Mouse (Mus musculus): Measurements from ENCODE around the gene Nckap5. TPM values are rescaled to one million over a fixed set of nuclear protein-coding genes. Genes with fewer than 3 reads are reported as not detected.

Gene Nckap5
- polyA plus RNA-seq, 1 experiment from 2014 or later: 10.9 TPM

DNA sequence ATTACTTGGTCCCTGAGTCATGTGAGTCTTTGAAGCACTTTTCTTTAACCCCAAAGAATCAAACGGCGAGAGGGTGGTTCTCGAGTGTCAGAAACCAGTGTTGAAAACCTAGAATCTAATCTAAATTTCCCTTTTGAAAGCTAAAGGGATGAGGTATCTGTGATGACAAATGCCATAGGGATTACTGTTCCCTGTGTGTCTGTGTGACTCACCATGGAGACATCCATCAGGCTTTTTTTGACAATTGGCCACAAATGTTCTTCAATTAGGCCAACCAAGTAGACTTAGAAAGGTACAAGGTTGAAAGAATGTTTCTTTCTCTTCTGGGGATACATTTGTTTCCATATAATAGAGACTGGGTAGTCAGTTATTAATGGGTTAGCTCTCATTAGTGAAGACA lies 879.6 kb downstream of the Nckap5 start:
- no peak overlapping the region for H3K9ac ChIP-seq (ENCODE audit: low read depth, low read length)
- 84% methylated on average over 3 of the region's 3 CpGs for WGBS
- no peak overlapping the region for H3K4me3 ChIP-seq (ENCODE audit: low read depth, low read length)
- no peaks in the 10 kb centered on the region for H3K36me3 ChIP-seq (ENCODE audit: control insufficient read depth, insufficient read depth, low read length)
- no peaks in the 10 kb centered on the region for H3K9me3 ChIP-seq (replicated peaks; ENCODE audit: control insufficient read depth, low read length, poor library complexity, severe bottlenecking)
- no peak overlapping the region for H3K4me2 ChIP-seq (ENCODE audit: low read length)
- no peak overlapping the region for H3K27ac ChIP-seq (ENCODE audit: low read length)
- no peak for ATAC-seq
- H3K4me1 ChIP-seq (ENCODE audit: control insufficient read depth, insufficient read depth, low read length): no peaks in the 10 kb centered on the region
- no peaks in the 10 kb centered on the region for H3K27me3 ChIP-seq (ENCODE audit: control insufficient read depth, insufficient read depth, low read depth, low read length)

DNA sequence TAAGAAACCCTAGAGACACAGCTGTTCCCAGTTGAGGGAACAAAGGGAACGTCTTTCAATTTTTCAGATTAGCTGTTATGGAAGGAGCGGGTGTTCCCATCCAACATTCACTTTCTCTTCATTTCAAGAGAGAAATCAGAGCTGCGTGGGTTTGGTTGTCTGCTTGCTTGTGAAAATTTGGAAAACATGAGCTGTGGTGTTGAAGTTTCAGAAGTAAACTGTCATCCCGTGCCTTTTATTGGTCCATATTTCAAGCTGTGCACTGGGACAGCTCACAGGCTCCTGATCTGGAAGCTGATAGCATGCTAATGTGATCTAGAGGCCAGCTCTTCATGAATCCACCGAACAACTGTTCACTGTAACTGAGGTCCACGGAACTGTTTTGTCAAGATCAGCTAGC lies 881.5 kb downstream of the Nckap5 start:
- Histone ChIP-seq H3K4me3 (ENCODE audit: low read depth, low read length) (no peak overlapping the region), H3K9ac (ENCODE audit: low read depth, low read length) (no peak overlapping the region), H3K4me2 (ENCODE audit: low read length) (no peak overlapping the region), H3K9me3 (replicated peaks; ENCODE audit: control insufficient read depth, low read length, poor library complexity, severe bottlenecking) (no peaks in the 10 kb centered on the region), H3K27me3 (ENCODE audit: control insufficient read depth, insufficient read depth, low read depth, low read length) (no peaks in the 10 kb centered on the region), H3K36me3 (ENCODE audit: control insufficient read depth, insufficient read depth, low read length) (no peaks in the 10 kb centered on the region), H3K27ac (ENCODE audit: low read length) (no peak overlapping the region), H3K4me1 (ENCODE audit: control insufficient read depth, insufficient read depth, low read length) (no peaks in the 10 kb centered on the region)
- WGBS: 57% methylated on average over 6 of the region's 6 CpGs
- no peak for ATAC-seq

- no peak overlapping the region for H3K4me2 ChIP-seq (ENCODE audit: low read length)
- H3K36me3 ChIP-seq (ENCODE audit: control insufficient read depth, insufficient read depth, low read length): no peaks in the 10 kb centered on the region
- H3K4me3 ChIP-seq (ENCODE audit: low read depth, low read length): no peak overlapping the region
- no peaks in the 10 kb centered on the region for H3K27me3 ChIP-seq (ENCODE audit: control insufficient read depth, insufficient read depth, low read depth, low read length)
- no peaks in the 10 kb centered on the region for H3K4me1 ChIP-seq (ENCODE audit: control insufficient read depth, insufficient read depth, low read length)
- no peaks in the 10 kb centered on the region for H3K9me3 ChIP-seq (replicated peaks; ENCODE audit: control insufficient read depth, low read length, poor library complexity, severe bottlenecking)
- no peak for ATAC-seq
- no peak overlapping the region for H3K27ac ChIP-seq (ENCODE audit: low read length)
- no peak overlapping the region for H3K9ac ChIP-seq (ENCODE audit: low read depth, low read length)
- 79% methylated on average over 9 of the region's 9 CpGs for WGBS
Observed at GRCm38 (mm10) chr1:125945136-125945535, 885.5 kb downstream of the Nckap5 start.

- no peak for ATAC-seq
- Histone ChIP-seq H3K9me3 (replicated peaks; ENCODE audit: control insufficient read depth, low read length, poor library complexity, severe bottlenecking) (no peaks in the 10 kb centered on the region), H3K27me3 (ENCODE audit: control insufficient read depth, insufficient read depth, low read depth, low read length) (no peaks in the 10 kb centered on the region), H3K27ac (ENCODE audit: low read length) (no peak overlapping the region), H3K4me3 (ENCODE audit: low read depth, low read length) (no peak overlapping the region), H3K36me3 (ENCODE audit: control insufficient read depth, insufficient read depth, low read length) (no peaks in the 10 kb centered on the region), H3K4me2 (ENCODE audit: low read length) (no peak overlapping the region), H3K4me1 (ENCODE audit: control insufficient read depth, insufficient read depth, low read length) (no peaks in the 10 kb centered on the region), H3K9ac (ENCODE audit: low read depth, low read length) (no peak overlapping the region)
- WGBS: 92% methylated on average over 1 of the region's 1 CpGs
Observed at GRCm38 (mm10) chr1:125943305-125943704, 887.3 kb downstream of the Nckap5 start.

- no peak overlapping the region for H3K4me2 ChIP-seq (ENCODE audit: low read length)
- no peaks in the 10 kb centered on the region for H3K9me3 ChIP-seq (replicated peaks; ENCODE audit: control insufficient read depth, low read length, poor library complexity, severe bottlenecking)
- no peak overlapping the region for H3K27ac ChIP-seq (ENCODE audit: low read length)
- no peaks in the 10 kb centered on the region for H3K27me3 ChIP-seq (ENCODE audit: control insufficient read depth, insufficient read depth, low read depth, low read length)
- H3K4me1 ChIP-seq (ENCODE audit: control insufficient read depth, insufficient read depth, low read length): no peaks in the 10 kb centered on the region
- ATAC-seq: no peak
- WGBS: 95% methylated on average over 10 of the region's 10 CpGs
- H3K36me3 ChIP-seq (ENCODE audit: control insufficient read depth, insufficient read depth, low read length): no peaks in the 10 kb centered on the region
- no peak overlapping the region for H3K4me3 ChIP-seq (ENCODE audit: low read depth, low read length)
- no peak overlapping the region for H3K9ac ChIP-seq (ENCODE audit: low read depth, low read length)
Observed at GRCm38 (mm10) chr1:125925486-125925885, 905.1 kb downstream of the Nckap5 start.

- Histone ChIP-seq H3K9ac (ENCODE audit: low read depth, low read length) (no peak overlapping the region), H3K27ac (ENCODE audit: low read length) (no peak overlapping the region), H3K4me3 (ENCODE audit: low read depth, low read length) (no peak overlapping the region), H3K36me3 (ENCODE audit: control insufficient read depth, insufficient read depth, low read length) (no peaks in the 10 kb centered on the region), H3K4me1 (ENCODE audit: control insufficient read depth, insufficient read depth, low read length) (no peaks in the 10 kb centered on the region), H3K9me3 (replicated peaks; ENCODE audit: control insufficient read depth, low read length, poor library complexity, severe bottlenecking) (peaks cover 4% of the 10 kb centered on the region), H3K27me3 (ENCODE audit: control insufficient read depth, insufficient read depth, low read depth, low read length) (no peaks in the 10 kb centered on the region), H3K4me2 (ENCODE audit: low read length) (no peak overlapping the region)
- ATAC-seq: no peak
- 74% methylated on average over 2 of the region's 2 CpGs for WGBS
Observed at GRCm38 (mm10) chr1:125923062-125923461, 907.5 kb downstream of the Nckap5 start.

- H3K4me2 ChIP-seq (ENCODE audit: low read length): no peak overlapping the region
- H3K9ac ChIP-seq (ENCODE audit: low read depth, low read length): no peak overlapping the region
- WGBS: 93% methylated on average over 3 of the region's 3 CpGs
- ATAC-seq: no peak
- no peak overlapping the region for H3K27ac ChIP-seq (ENCODE audit: low read length)
- H3K4me1 ChIP-seq (ENCODE audit: control insufficient read depth, insufficient read depth, low read length): no peaks in the 10 kb centered on the region
- H3K36me3 ChIP-seq (ENCODE audit: control insufficient read depth, insufficient read depth, low read length): no peaks in the 10 kb centered on the region
- no peak overlapping the region for H3K4me3 ChIP-seq (ENCODE audit: low read depth, low read length)
- peaks cover 4% of the 10 kb centered on the region for H3K9me3 ChIP-seq (replicated peaks; ENCODE audit: control insufficient read depth, low read length, poor library complexity, severe bottlenecking)
- H3K27me3 ChIP-seq (ENCODE audit: control insufficient read depth, insufficient read depth, low read depth, low read length): no peaks in the 10 kb centered on the region
Observed at GRCm38 (mm10) chr1:125920696-125921095, 909.9 kb downstream of the Nckap5 start.

GRCm38 (mm10) chr1:125912601-125913600 lies 917.7 kb downstream of the Nckap5 start, which contains the start of gene Lypd1:
TSS of gene Lypd1 (minus strand) at chr1:125913101.
- Histone ChIP-seq H3K4me2 (ENCODE audit: low read length) (peak within 1 kb of the TSS; percentile 81), H3K27ac (ENCODE audit: low read length) (peak within 1 kb of the TSS; percentile 44), H3K36me3 (ENCODE audit: control insufficient read depth, insufficient read depth, low read length) (no peaks in the 10 kb centered on the region), H3K4me1 (ENCODE audit: control insufficient read depth, insufficient read depth, low read length) (peaks cover 18% of the 10 kb centered on the region), H3K9ac (ENCODE audit: low read depth, low read length) (peak within 1 kb of the TSS; percentile 75), H3K27me3 (ENCODE audit: control insufficient read depth, insufficient read depth, low read depth, low read length) (0 out of 2 replicates have a peak, but pooled peaks cover 7% of the 10 kb centered on the region), H3K9me3 (replicated peaks; ENCODE audit: control insufficient read depth, low read length, poor library complexity, severe bottlenecking) (no peaks in the 10 kb centered on the region), H3K4me3 (ENCODE audit: low read depth, low read length) (peak within 1 kb of the TSS; percentile 64)
- ATAC-seq: peak; percentile 30
- WGBS: 4% methylated on average over 30 of the region's 30 CpGs

GRCm38 (mm10) chr1:125911901-125912445 lies 918.6 kb downstream of the Nckap5 start:
- Histone ChIP-seq H3K9me3 (replicated peaks; ENCODE audit: control insufficient read depth, low read length, poor library complexity, severe bottlenecking) (no peaks in the 10 kb centered on the region), H3K4me2 (ENCODE audit: low read length) (peak overlapping the region; percentile 81), H3K27ac (ENCODE audit: low read length) (peak overlapping the region; percentile 44), H3K4me1 (ENCODE audit: control insufficient read depth, insufficient read depth, low read length) (peaks cover 18% of the 10 kb centered on the region), H3K9ac (ENCODE audit: low read depth, low read length) (peak overlapping the region; percentile 75), H3K4me3 (ENCODE audit: low read depth, low read length) (peak overlapping the region; percentile 64), H3K27me3 (ENCODE audit: control insufficient read depth, insufficient read depth, low read depth, low read length) (0 out of 2 replicates have a peak, but pooled peaks cover 7% of the 10 kb centered on the region), H3K36me3 (ENCODE audit: control insufficient read depth, insufficient read depth, low read length) (no peaks in the 10 kb centered on the region)
- ATAC-seq: peak; percentile 76
- WGBS: 0% methylated on average over 39 of the region's 43 CpGs

Data from midbrain, embryonic 16.5 days (tissue).